Mouse (Mus musculus) embryonic facial prominence, embryonic 14.5 days (tissue): ENCODE results near the gene Phf21b. TPM values are rescaled to one million over a fixed set of nuclear protein-coding genes. Genes with fewer than 3 reads are reported as not detected.
"Not testable (repeated sequence)": the region's sequence is repeated elsewhere in the genome, so short reads cannot be mapped to it uniquely, and the experiment has no call there.

Source experiments
- ATAC-seq: fragments of 200-750 bp; cut with Nextera tagmentation; 2 replicates; pipeline ENCODE4 v1.8.0; 2017; ENCODE audit warnings: low read depth, moderate number of reproducible peaks, moderate TSS enrichment
- DNase-seq: peaks from one replicate; pipeline ENCODE4 v3.0.0-alpha.2; 2015; ENCODE audit warnings: low spot score
- H3K27ac ChIP-seq: fragments of 300-500 bp; sonication (generic); replicated peaks from 2 replicates; pipeline ENCODE4 v1.5.1; 2014; ENCODE audit warnings: low read depth, mild to moderate bottlenecking, low read length, moderate library complexity
- H3K27me3 ChIP-seq: fragments of 300-500 bp; sonication (generic); replicated peaks from 2 replicates; pipeline ENCODE4 v1.6.1; 2014; ENCODE audit warnings: low read length; ENCODE audit not compliant: control insufficient read depth, insufficient read depth
- H3K36me3 ChIP-seq: fragments of 300-500 bp; sonication (generic); 2 replicates; pipeline ENCODE4 v1.6.1; 2014; ENCODE audit warnings: low read length, mixed read lengths; ENCODE audit not compliant: control insufficient read depth, insufficient read depth
- H3K4me1 ChIP-seq: fragments of 300-500 bp; sonication (generic); 2 replicates; pipeline ENCODE4 v1.6.1; 2014; ENCODE audit warnings: antibody characterized with exemption, low read length; ENCODE audit not compliant: control insufficient read depth, insufficient read depth
- H3K4me2 ChIP-seq: fragments of 300-500 bp; sonication (generic); 2 replicates; pipeline ENCODE4 v1.6.1; 2014; ENCODE audit warnings: low read depth, mild to moderate bottlenecking, low read length, moderate library complexity, mixed read lengths
- H3K4me3 ChIP-seq: fragments of 300-500 bp; sonication (generic); 2 replicates; pipeline ENCODE4 v1.5.1; 2014; ENCODE audit warnings: low read depth, mild to moderate bottlenecking, low read length
- H3K9ac ChIP-seq: fragments of 300-500 bp; sonication (generic); 2 replicates; pipeline ENCODE4 v1.6.1; 2014; ENCODE audit warnings: low read depth, mild to moderate bottlenecking, low read length, moderate library complexity, mixed read lengths
- H3K9me3 ChIP-seq: fragments of 300-500 bp; sonication (generic); 2 replicates; pipeline ENCODE4 v1.6.1; 2016; ENCODE audit warnings: low read length; ENCODE audit not compliant: control insufficient read depth
- WGBS: fragments of 180-500 bp; shearing (Covaris S2); extraction: QIAGEN DNeasy Blood & Tissue Kit; methylation state at CpG from one replicate; pipeline ENCODE4 v1.1.7; 2014; 5-methylcytosine and 5-hydroxymethylcytosine counted together
- polyA plus RNA-seq: library from polyadenylated mRNA; unstranded; fragments of >200 nt; fragmentation: Nextera tagmentation; extraction: Ambion mirVana; gene quantifications from 2 replicates; pipeline ENCODE4 v1.2.1, GENCODE M21; 2014

Gene Phf21b
- polyA plus RNA-seq, 1 experiment from 2014 or later, result 0.49 TPM

- Histone ChIP-seq H3K4me2 (peak overlapping the region; percentile 42), H3K27ac (peak overlapping the region; percentile 16; the same call in 1 of the 2 replicates), H3K4me1 (peaks cover 24% of the 10 kb centered on the region; the same call in 1 of the 2 replicates), H3K9me3 (no peaks in the 10 kb centered on the region), H3K4me3 (peak overlapping the region; percentile 14; the same call in 1 of the 2 replicates), H3K36me3 (no peaks in the 10 kb centered on the region), H3K9ac (no peak overlapping the region), H3K27me3 (no peaks in the 10 kb centered on the region)
- DNase-seq, result peak; percentile 88
- peak; percentile 46 for ATAC-seq
- 29% methylated on average over 20 of the region's 20 CpGs for WGBS
These were observed 80.3 kb downstream of the Phf21b start for GRCm38 (mm10) chr15:84775421-84776174.

GRCm38 (mm10) chr15:84772191-84773111, 83.4 kb downstream of the Phf21b start:
- ATAC-seq, result peak; percentile 35; the same call in 1 of the 2 replicates

GRCm38 (mm10) chr15:84769641-84770341, 86.1 kb downstream of the Phf21b start:
- Histone ChIP-seq H3K36me3 (no peaks in the 10 kb centered on the region), H3K4me1 (peaks cover 16% of the 10 kb centered on the region; the same call in 1 of the 2 replicates), H3K9ac (no peak overlapping the region), H3K27ac (no peak overlapping the region), H3K4me3 (no peak overlapping the region), H3K9me3 (no peaks in the 10 kb centered on the region), H3K27me3 (no peaks in the 10 kb centered on the region), H3K4me2 (no peak overlapping the region)
- ATAC-seq (no peak), DNase-seq (no peak)
- WGBS, result 73% methylated on average over 11 of the region's 11 CpGs

More at GRCm38 (mm10) chr15:84772191-84773111, 83.4 kb downstream of the Phf21b start:
- Histone ChIP-seq H3K4me3 (no peak overlapping the region), H3K9me3 (no peaks in the 10 kb centered on the region), H3K4me2 (no peak overlapping the region), H3K36me3 (no peaks in the 10 kb centered on the region), H3K27me3 (no peaks in the 10 kb centered on the region), H3K9ac (no peak overlapping the region), H3K27ac (no peak overlapping the region), H3K4me1 (peaks cover 22% of the 10 kb centered on the region; the same call in 1 of the 2 replicates)
- DNase-seq, result peak; percentile 60
- 69% methylated on average over 21 of the region's 21 CpGs for WGBS

GRCm38 (mm10) chr15:84768531-84768930, 87.3 kb downstream of the Phf21b start:
- WGBS, result 73% methylated on average over 3 of the region's 4 CpGs
- H3K4me2 ChIP-seq, H3K9me3 ChIP-seq, H3K4me3 ChIP-seq, H3K9ac ChIP-seq, H3K27me3 ChIP-seq, H3K27ac ChIP-seq, H3K36me3 ChIP-seq, DNase-seq, ATAC-seq: not testable (repeated sequence)
- peaks cover 12% of the 10 kb centered on the region; the same call in 1 of the 2 replicates for H3K4me1 ChIP-seq

- 39% methylated on average over 10 of the region's 10 CpGs for WGBS
- ATAC-seq, result no peak
These were observed 89.2 kb downstream of the Phf21b start for GRCm38 (mm10) chr15:84766621-84767020.

GRCm38 (mm10) chr15:84763423-84763812, 92.4 kb downstream of the Phf21b start:
- Histone ChIP-seq H3K27ac (no peak overlapping the region), H3K9ac (no peak overlapping the region), H3K4me2 (no peak overlapping the region), H3K9me3 (no peaks in the 10 kb centered on the region), H3K4me1 (no peaks in the 10 kb centered on the region), H3K36me3 (no peaks in the 10 kb centered on the region), H3K4me3 (no peak overlapping the region), H3K27me3 (no peaks in the 10 kb centered on the region)
- DNase-seq, result no peak
- 36% methylated on average over 7 of the region's 7 CpGs for WGBS
- no peak for ATAC-seq

More at GRCm38 (mm10) chr15:84766621-84767020, 89.2 kb downstream of the Phf21b start:
- no peak overlapping the region for H3K4me2 ChIP-seq
- no peaks in the 10 kb centered on the region for H3K27me3 ChIP-seq
- no peaks in the 10 kb centered on the region for H3K36me3 ChIP-seq
- peaks cover 2% of the 10 kb centered on the region; the same call in 1 of the 2 replicates for H3K4me1 ChIP-seq
- DNase-seq, result no peak
- H3K27ac ChIP-seq, result no peak overlapping the region
- no peak overlapping the region for H3K9ac ChIP-seq
- no peak overlapping the region for H3K4me3 ChIP-seq
- H3K9me3 ChIP-seq, result no peaks in the 10 kb centered on the region

- no peak for DNase-seq
- H3K4me1 ChIP-seq, result no peaks in the 10 kb centered on the region
These were observed 93.0 kb downstream of the Phf21b start for GRCm38 (mm10) chr15:84762712-84763422.

More at GRCm38 (mm10) chr15:84762712-84763422, 93.0 kb downstream of the Phf21b start:
- 70% methylated on average over 8 of the region's 8 CpGs for WGBS
- no peak for ATAC-seq
- H3K4me3 ChIP-seq, result no peak overlapping the region
- H3K27me3 ChIP-seq, result peaks cover 1% of the 10 kb centered on the region; the same call in 1 of the 2 replicates
- 0 out of 2 replicates have a peak overlapping the region, but pooled peaks have one; percentile 6 for H3K9ac ChIP-seq
- H3K9me3 ChIP-seq, result no peaks in the 10 kb centered on the region
- no peak overlapping the region for H3K27ac ChIP-seq
- H3K4me2 ChIP-seq, result no peak overlapping the region
- no peaks in the 10 kb centered on the region for H3K36me3 ChIP-seq
